Mouse (Mus musculus) CD4-positive, CD25-positive, alpha-beta regulatory T cell, adult 4 months (primary cell): Measurements from ENCODE around the gene Rnf103. TPM values are rescaled to one million over a fixed set of nuclear protein-coding genes. Genes with fewer than 3 reads are reported as not detected.

Experiments used
- ATAC-seq: one replicate; pipeline ENCODE4 v1.8.0; 2017
- polyA plus RNA-seq, 2 experiments: library from polyadenylated mRNA; unstranded; fragments of 100-300 nt; shearing (Covaris generic); gene quantifications; one replicate each; pipeline ENCODE4 v1.2.1; 2017

Gene Rnf103
- polyA plus RNA-seq, 2 experiments from 2014 or later = 2.9 to 5.7 TPM

DNA sequence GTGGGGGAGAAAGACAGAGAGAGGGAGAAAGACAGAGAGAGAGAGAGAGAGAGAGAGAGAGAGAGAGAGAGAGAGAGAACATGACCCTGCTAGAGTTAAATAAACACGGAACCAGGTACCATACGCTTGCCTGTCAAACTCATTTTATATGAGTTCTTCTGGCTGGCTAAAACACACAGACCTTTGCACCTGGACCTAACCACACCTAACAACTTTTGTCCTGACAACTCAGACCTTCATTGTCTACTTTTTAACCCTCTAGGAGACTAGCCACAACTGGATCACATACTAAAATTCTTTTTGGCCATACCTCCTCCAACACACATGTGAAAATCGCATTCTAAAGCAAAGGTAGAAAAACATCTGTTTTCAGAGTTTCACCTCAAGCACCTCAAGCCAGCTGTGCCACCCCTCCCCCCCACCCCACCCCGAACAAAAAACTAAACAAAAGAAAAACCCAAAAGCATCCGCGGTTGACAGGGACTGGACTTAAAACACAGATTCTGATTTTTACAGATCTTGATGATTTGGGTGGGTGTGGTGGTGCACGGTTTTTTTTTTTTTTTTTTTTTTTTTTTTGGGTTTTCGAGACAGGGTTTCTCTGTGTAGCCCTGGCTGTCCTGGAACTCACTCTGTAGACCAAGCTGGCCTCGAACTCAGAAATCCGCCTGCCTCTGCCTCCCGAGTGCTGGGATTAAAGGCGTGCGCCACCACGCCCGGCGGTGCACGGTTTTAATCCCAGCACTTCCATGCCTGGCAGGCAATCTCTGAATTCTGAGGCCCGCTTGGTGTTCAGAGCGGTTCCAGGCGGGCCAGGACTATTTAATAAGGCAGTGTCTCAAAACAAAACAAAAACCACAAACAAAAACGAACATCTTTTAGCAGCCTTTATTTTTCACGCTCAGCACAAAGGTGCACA, 679 bp upstream of the Rnf103 start:
- no peak for ATAC-seq

GRCm38 (mm10) chr6:71494341-71495020, 787 bp downstream of the Rnf103 start:
- peak; percentile 33 for ATAC-seq

GRCm38 (mm10) chr6:71500575-71500974, 6.9 kb downstream of the Rnf103 start:
- ATAC-seq = peak; percentile 68

- no peak for ATAC-seq
Observed at GRCm38 (mm10) chr6:71503001-71503400, 9.3 kb downstream of the Rnf103 start.

GRCm38 (mm10) chr6:71503670-71504069, 10.0 kb downstream of the Rnf103 start:
- no peak for ATAC-seq

- ATAC-seq = no peak
Observed at GRCm38 (mm10) chr6:71504091-71504490, 10.4 kb downstream of the Rnf103 start.

GRCm38 (mm10) chr6:71505671-71506070, 12.0 kb downstream of the Rnf103 start:
- no peak for ATAC-seq

DNA sequence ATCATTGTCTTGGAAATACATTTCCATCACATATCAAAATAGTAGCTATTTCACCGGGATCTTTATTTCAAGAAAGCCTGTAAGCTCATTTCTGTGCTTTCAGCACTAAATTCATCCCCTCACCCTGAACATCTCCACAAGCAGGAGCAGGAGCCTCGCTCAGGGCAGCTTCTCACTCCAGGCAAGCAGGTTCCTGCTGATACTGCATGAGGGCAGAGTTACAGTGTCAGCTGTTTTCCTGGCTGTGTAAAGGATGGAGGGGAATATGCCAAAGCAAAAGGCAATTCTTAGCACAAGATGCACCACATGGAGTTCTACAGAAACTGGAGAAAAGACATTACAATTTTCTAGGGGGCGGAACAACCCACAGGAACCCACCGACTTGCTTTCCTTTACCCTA, 25.8 kb downstream of the Rnf103 start:
- ATAC-seq = no peak

- no peak for ATAC-seq
Observed at GRCm38 (mm10) chr6:71525556-71525955, 31.9 kb downstream of the Rnf103 start.

DNA sequence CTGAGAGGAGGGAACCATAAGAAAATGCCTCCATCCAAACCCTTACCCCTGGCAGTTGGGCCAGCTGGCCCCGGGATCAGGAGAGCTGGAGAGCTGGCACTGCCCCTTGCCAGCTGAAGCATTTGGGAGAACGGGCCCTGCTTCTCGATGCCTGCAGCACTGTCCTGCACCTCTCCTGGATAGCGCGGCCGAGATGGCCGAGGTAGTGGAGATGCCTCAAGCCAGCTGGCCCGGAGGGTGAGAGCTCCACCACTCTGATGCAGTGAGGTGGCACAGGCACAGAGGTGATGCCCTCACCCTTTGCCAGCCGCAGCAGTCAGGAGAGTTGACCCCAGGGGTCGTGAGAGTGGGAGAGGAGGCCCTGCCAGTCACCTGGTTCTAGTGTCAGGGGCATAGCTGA, 33.4 kb downstream of the Rnf103 start:
- ATAC-seq = no peak

GRCm38 (mm10) chr6:71527826-71528225, 34.1 kb downstream of the Rnf103 start:
- ATAC-seq = no peak

- ATAC-seq = no peak
Observed at GRCm38 (mm10) chr6:71530176-71530575, 36.5 kb downstream of the Rnf103 start.

GRCm38 (mm10) chr6:71537286-71537685, 43.6 kb downstream of the Rnf103 start:
- ATAC-seq = no peak

DNA sequence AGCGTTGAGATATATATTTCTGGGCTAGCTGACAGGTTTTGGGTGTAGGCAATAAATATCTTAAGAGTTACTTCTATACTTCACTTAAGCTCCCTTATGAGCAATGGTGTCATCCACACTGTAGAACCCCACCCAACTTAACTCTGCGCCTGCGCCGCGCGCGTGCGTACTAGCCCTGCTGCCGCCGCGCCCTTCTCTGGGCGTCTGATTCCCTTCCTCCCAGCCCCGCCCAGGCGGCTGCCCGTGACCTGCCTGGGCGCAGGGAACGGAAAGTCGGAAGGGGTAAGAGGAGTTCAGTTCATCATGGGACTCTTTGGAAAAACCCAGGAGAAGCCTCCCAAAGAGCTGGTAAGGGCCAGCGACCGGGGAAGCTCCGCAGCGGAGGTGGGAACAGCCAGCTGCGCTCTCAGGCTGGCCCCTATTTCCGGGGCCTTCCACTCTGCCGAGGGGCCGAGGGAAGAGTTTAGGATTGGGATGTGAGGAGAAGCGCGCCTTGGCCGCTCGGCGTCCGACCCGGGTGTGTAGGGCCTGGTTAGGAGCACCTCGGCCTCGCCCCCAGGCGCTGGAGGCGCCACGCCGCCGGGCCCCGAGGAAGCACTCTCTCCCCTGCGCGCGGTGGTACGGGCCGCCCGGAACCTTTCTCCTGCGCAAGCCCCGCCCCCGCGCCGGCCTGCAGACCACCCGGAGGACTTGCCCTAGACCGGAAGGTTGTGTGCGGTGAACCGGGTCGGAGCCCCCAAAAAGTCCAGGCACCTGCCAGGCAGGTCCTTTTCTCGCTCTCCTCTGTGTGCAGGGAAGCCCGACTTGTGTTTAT, 50.2 kb downstream of the Rnf103 start, which contains the start of gene Chmp3:
Gene Chmp3 (plus strand): TSS at position 112 of the 814 bp plus-strand sequence.
- peak; percentile 92 for ATAC-seq

GRCm38 (mm10) chr6:71555507-71555951, 61.8 kb downstream of the Rnf103 start:
- no peak for ATAC-seq

GRCm38 (mm10) chr6:71556826-71557225, 63.1 kb downstream of the Rnf103 start:
- ATAC-seq = no peak

Other genes with a start within 250 kb of the Rnf103 start
- gene Krcc1, start 222.2 kb upstream of the Rnf103 start, polyA plus RNA-seq = 100 to 1,000 TPM in 1 of 2 experiments, 10 to 100 TPM in 1; 85.1 to 101 TPM
- under 1 TPM; 0.18 to 0.50 TPM for gene Smyd1, start 171.7 kb upstream of the Rnf103 start, polyA plus RNA-seq
- gene Cd8b1, start 171.1 kb upstream of the Rnf103 start, polyA plus RNA-seq = 10 to 100 TPM; 18.6 to 19.3 TPM
- gene Cd8a, start 120.5 kb upstream of the Rnf103 start, polyA plus RNA-seq = 1 to 10 TPM; 1.6 to 2.4 TPM
- gene Rmnd5a, start 53.3 kb upstream of the Rnf103 start, polyA plus RNA-seq = 10 to 100 TPM; 11.6 to 18.4 TPM
- 100 to 1,000 TPM in 1 of 2 experiments, 10 to 100 TPM in 1; 73.3 to 112 TPM for gene Chmp3, start 49.9 kb downstream of the Rnf103 start, polyA plus RNA-seq
- gene Kdm3a, start 139.1 kb downstream of the Rnf103 start, polyA plus RNA-seq = 10 to 100 TPM; 49.8 to 71.0 TPM
- 1 to 10 TPM in 1 of 2 experiments, under 1 TPM in 1; 0.74 to 1.8 TPM for gene Reep1, start 213.7 kb downstream of the Rnf103 start, polyA plus RNA-seq